Mouse (Mus musculus) forebrain, embryonic 16.5 days (tissue): ENCODE results near the gene Zbtb8b. TPM values are rescaled to one million over a fixed set of nuclear protein-coding genes. Genes with fewer than 3 reads are reported as not detected.
"Not testable (repeated sequence)": the region's sequence is repeated elsewhere in the genome, so short reads cannot be mapped to it uniquely, and the experiment has no call there.

Experiments used
- ATAC-seq: fragments of 200-750 bp; cut with Nextera tagmentation; 2 replicates; pipeline ENCODE4 v1.8.0; 2017; ENCODE audit warnings: mild to moderate bottlenecking, moderate library complexity
- H3K27ac ChIP-seq: fragments of 300-500 bp; sonication (generic); 2 replicates; pipeline ENCODE4 v1.5.1; 2014; ENCODE audit warnings: low read length, control low read depth
- H3K27me3 ChIP-seq: fragments of 300-500 bp; sonication (generic); replicated peaks from 2 replicates; pipeline ENCODE4 v1.6.1; 2014; ENCODE audit warnings: low read length; ENCODE audit not compliant: control insufficient read depth, insufficient read depth
- H3K36me3 ChIP-seq: fragments of 300-500 bp; sonication (generic); 2 replicates; pipeline ENCODE4 v1.6.1; 2014; ENCODE audit not compliant: control insufficient read depth, insufficient read depth
- H3K4me1 ChIP-seq: fragments of 300-500 bp; sonication (generic); replicated peaks from 2 replicates; pipeline ENCODE4 v1.6.1; 2014; ENCODE audit warnings: low read length; ENCODE audit not compliant: control insufficient read depth, insufficient read depth
- H3K4me2 ChIP-seq: fragments of 300-500 bp; sonication (generic); 2 replicates; pipeline ENCODE4 v1.6.1; 2014; ENCODE audit warnings: mild to moderate bottlenecking, low read length, control low read depth
- H3K4me3 ChIP-seq: fragments of 300-500 bp; sonication (generic); replicated peaks from 2 replicates; pipeline ENCODE4 v1.5.1; 2014; ENCODE audit warnings: mild to moderate bottlenecking, low read length, control low read depth
- H3K9ac ChIP-seq: fragments of 300-500 bp; sonication (generic); replicated peaks from 2 replicates; pipeline ENCODE4 v1.6.1; 2014; ENCODE audit warnings: low read depth, low read length, control low read depth
- H3K9me3 ChIP-seq: fragments of 300-500 bp; sonication (generic); 2 replicates; pipeline ENCODE4 v1.6.1; 2016; ENCODE audit warnings: low read length; ENCODE audit not compliant: control insufficient read depth
- WGBS: fragments of 180-500 bp; shearing (Covaris S2); extraction: QIAGEN DNeasy Blood & Tissue Kit; methylation state at CpG from one replicate; pipeline ENCODE4 v1.1.7; 2014; 5-methylcytosine and 5-hydroxymethylcytosine counted together
- polyA plus RNA-seq: library from polyadenylated mRNA; unstranded; fragments of >200 nt; fragmentation: Nextera tagmentation; extraction: Ambion mirVana; gene quantifications from 2 replicates; pipeline ENCODE4 v1.2.1, GENCODE M21; 2015

The Zbtb8b gene
- polyA plus RNA-seq, 1 experiment from 2014 or later, result 9.9 TPM

DNA sequence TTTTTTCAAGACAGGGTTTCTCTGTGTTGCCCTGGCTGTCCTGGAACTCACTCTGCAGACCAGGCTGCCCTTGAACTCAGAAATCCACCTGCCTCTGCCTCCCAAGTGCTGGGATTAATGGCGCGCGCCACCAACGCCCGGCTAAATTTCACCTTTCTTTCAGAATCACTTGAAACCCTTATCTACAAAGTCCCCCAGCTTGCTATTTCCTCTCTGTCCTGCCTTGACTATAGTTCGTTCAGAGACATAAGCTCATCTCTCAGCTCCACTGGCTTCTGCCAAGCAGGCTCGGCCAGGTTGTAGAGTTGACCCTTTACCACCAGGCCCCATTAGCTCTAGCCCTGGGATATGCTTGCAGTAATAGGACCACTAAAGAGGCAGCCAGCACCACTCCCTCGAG, 6.7 kb upstream of the Zbtb8b start:
- Histone ChIP-seq H3K4me3 (no peak overlapping the region), H3K4me1 (no peaks in the 10 kb centered on the region), H3K27ac (no peak overlapping the region), H3K9ac (no peak overlapping the region), H3K36me3 (no peaks in the 10 kb centered on the region), H3K27me3 (peaks cover under 1% of the 10 kb centered on the region), H3K4me2 (no peak overlapping the region), H3K9me3 (no peaks in the 10 kb centered on the region)
- 87% methylated on average over 8 of the region's 8 CpGs for WGBS
- no peak for ATAC-seq

DNA sequence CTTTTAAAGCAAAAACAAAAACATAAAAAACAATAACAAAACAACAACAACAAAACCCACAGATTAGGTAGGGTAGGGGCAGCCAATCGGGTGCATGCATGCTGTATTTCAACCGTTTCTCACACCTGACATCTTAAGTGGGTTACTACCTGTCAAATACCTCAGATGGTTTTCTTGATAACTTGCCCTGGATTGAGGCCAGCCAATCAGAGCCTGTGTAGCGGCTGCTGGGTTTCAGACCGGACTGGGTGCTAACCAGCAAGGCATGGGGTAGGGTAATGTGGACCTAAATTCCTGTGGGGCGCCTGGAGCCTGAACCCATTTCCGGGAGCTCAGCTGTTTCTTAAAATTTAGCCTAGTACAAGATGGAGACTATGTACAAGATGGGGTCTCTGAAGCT, 492 bp upstream of the Zbtb8b start:
- Histone ChIP-seq H3K9me3 (no peaks in the 10 kb centered on the region), H3K4me3 (peak overlapping the region; percentile 46), H3K4me1 (peaks cover 5% of the 10 kb centered on the region; the same call in 1 of the 2 replicates), H3K27ac (no peak overlapping the region), H3K4me2 (peak overlapping the region; percentile 47), H3K36me3 (no peaks in the 10 kb centered on the region), H3K27me3 (peaks cover 14% of the 10 kb centered on the region), H3K9ac (no peak overlapping the region)
- ATAC-seq, result no peak
- WGBS, result 24% methylated on average over 6 of the region's 6 CpGs

DNA sequence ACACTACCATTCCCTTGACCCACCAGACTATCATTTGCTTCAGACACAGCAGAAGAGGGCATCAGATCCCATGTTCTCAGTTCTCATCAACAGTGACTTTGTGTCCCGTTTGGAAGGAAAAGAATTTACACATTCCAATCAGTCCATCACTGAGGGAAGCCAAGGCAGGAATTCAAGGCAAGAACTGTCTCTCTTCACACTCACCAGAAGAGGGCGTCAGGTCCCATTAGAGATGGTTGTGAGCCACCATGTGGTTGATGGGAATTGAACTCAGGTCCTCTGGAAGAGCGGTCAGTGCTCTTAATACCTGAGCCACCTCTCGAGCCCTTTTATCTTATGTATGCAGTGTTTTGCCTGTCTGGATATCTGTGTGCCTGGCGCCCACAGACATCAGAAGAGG, 22.3 kb downstream of the Zbtb8b start:
- Histone ChIP-seq H3K27ac (no peak overlapping the region), H3K4me1 (no peaks in the 10 kb centered on the region), H3K36me3 (no peaks in the 10 kb centered on the region), H3K9me3 (no peaks in the 10 kb centered on the region; the same call in 1 of the 2 replicates), H3K4me3 (no peak overlapping the region), H3K4me2 (no peak overlapping the region), H3K27me3 (no peaks in the 10 kb centered on the region), H3K9ac (no peak overlapping the region)
- WGBS, result 84% methylated on average over 5 of the region's 5 CpGs
- ATAC-seq, result no peak

DNA sequence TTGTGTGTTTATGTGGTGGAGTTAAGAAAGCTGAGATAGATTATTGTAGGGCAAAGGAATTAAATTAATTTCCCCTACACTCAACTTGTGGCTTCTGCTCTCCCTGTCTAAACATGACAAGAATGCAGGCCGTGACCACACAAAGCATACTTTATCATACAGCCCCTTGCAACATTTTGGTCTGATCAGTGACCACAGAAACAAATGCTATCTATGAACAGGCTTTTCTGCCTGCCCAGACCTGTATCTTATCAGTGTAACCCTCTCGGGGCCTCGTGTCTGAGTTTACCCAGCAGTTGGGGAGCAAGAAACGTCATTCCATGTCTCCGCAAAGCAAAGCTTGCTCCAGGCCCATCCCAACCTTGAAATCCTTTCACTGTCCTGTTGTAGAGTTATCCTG, 24.2 kb downstream of the Zbtb8b start:
- Histone ChIP-seq H3K4me3 (no peak overlapping the region), H3K4me2 (no peak overlapping the region), H3K27ac (no peak overlapping the region), H3K9me3 (no peaks in the 10 kb centered on the region; the same call in 1 of the 2 replicates), H3K9ac (no peak overlapping the region), H3K36me3 (no peaks in the 10 kb centered on the region), H3K27me3 (no peaks in the 10 kb centered on the region), H3K4me1 (no peaks in the 10 kb centered on the region)
- ATAC-seq, result no peak
- WGBS, result 86% methylated on average over 5 of the region's 5 CpGs

DNA sequence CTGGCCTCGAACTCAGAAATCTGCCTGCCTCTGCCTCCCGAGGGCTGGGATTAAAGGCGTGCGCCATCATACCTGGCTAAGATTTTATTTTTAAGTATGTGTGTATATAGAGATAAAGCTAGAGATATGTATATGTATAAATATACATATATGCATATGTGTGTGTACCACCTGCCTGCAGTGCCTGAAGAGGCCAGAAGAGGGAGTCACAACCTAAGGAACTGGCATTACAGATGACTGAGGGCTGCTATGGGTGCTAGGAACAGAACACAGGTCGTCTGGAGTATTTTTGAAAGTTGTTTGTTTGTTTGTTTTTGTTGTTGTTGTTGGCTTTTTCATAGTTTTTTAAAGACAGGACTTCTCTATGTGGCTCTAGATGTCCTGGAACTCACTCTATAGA, 24.8 kb downstream of the Zbtb8b start:
- no peak overlapping the region for H3K4me2 ChIP-seq
- H3K9ac ChIP-seq, result no peak overlapping the region
- no peak overlapping the region for H3K27ac ChIP-seq
- no peaks in the 10 kb centered on the region for H3K4me1 ChIP-seq
- H3K36me3 ChIP-seq, result no peaks in the 10 kb centered on the region
- no peaks in the 10 kb centered on the region; the same call in 1 of the 2 replicates for H3K9me3 ChIP-seq
- 93% methylated on average over 5 of the region's 5 CpGs for WGBS
- ATAC-seq, result no peak
- no peak overlapping the region for H3K4me3 ChIP-seq
- H3K27me3 ChIP-seq, result no peaks in the 10 kb centered on the region

DNA sequence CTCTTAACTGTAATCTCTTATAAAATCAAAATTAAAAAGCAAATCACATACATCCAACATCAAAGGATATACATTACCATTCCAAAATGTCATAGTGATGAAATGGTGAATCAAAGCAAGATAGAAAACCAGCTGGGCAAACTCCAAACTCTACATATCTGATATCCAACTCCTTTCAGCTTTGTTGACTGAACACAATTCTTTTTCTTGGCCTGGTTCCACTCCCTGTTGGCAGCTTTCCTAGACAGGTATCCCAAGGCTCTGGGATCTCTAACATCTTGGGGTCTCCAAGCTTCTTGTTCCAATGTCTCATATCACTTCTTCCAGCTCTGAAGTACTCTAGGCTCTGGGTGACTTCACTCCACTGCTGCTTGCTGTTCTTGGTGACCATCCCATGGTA, 29.7 kb downstream of the Zbtb8b start:
- Histone ChIP-seq H3K4me3 (no peak overlapping the region), H3K9me3 (no peaks in the 10 kb centered on the region; the same call in 1 of the 2 replicates), H3K27me3 (no peaks in the 10 kb centered on the region), H3K4me1 (0 out of 2 replicates have a peak, but pooled peaks cover 5% of the 10 kb centered on the region), H3K4me2 (no peak overlapping the region), H3K27ac (no peak overlapping the region), H3K9ac (no peak overlapping the region), H3K36me3 (no peaks in the 10 kb centered on the region)
- no peak for ATAC-seq

DNA sequence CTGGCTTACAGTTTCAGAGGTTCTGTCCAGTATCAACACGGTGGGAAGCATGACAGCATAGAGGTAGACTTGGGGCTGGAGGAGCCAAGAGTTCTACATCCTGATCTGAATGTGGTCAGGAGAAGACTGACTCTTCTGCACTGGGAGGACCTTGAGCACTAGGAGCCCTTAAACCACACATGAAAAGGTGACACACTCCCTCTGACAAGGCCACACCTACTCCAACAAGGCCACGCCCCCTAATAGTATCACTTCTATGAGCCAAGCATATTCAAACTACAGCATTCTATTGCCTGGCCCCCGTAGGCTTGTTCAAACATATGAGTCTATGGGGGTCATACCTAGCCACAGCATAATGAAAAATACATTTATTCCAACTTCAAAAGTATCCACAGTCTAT, 30.1 kb downstream of the Zbtb8b start:
- not testable (repeated sequence) for H3K9me3 ChIP-seq, H3K4me2 ChIP-seq, H3K9ac ChIP-seq, H3K27ac ChIP-seq, H3K36me3 ChIP-seq, H3K27me3 ChIP-seq, ATAC-seq, H3K4me3 ChIP-seq, H3K4me1 ChIP-seq
- 89% methylated on average over 3 of the region's 3 CpGs for WGBS

DNA sequence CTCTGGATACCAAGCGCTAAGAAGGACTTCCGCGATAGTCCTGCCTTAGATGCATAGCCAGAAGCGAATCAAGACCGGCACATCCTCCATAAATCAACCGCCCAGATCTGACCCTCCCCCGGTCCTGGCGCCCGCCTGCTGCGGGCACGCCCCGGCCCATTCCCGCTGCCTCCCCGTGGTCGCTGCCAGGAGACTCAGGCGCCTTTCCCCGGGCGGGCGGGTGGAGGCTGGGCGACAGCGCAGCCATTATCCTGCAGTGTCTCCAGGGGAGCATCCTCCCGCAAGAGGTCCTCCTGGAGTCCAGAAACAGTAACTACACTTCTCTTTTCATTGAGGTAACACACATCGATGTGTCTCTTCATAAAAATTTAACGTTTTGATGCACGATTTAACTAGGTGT, 34.2 kb downstream of the Zbtb8b start:
- peak; percentile 49; the same call in 1 of the 2 replicates for ATAC-seq
- no peaks in the 10 kb centered on the region for H3K9me3 ChIP-seq
- H3K27me3 ChIP-seq, result no peaks in the 10 kb centered on the region
- H3K27ac ChIP-seq, result no peak overlapping the region
- peak overlapping the region; percentile 58 for H3K9ac ChIP-seq
- peak overlapping the region; percentile 48 for H3K4me3 ChIP-seq
- H3K36me3 ChIP-seq, result no peaks in the 10 kb centered on the region
- 4% methylated on average over 25 of the region's 25 CpGs for WGBS
- peak overlapping the region; percentile 61 for H3K4me2 ChIP-seq
- H3K4me1 ChIP-seq, result 0 out of 2 replicates have a peak, but pooled peaks cover 5% of the 10 kb centered on the region

DNA sequence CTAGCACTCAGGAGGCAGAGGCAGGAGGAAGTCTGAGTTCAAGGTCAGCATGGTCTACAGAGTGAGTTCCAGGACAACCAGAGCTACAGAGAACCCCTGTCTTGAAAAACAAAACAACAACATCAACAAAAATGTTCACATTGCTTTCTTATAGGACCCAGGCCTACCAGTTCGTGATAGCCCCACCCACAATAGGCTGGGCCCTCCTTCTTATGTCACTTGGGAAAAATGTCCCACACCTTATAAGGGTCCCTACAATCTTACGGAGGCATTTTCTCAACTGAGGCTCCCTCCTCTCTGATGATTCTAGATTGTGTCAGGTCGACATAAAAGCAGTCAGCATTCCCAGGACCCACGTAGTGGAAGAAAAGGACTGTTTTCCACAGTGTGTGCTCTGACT, 40.8 kb downstream of the Zbtb8b start:
- Histone ChIP-seq H3K4me3 (no peak overlapping the region), H3K36me3 (no peaks in the 10 kb centered on the region), H3K27ac (no peak overlapping the region), H3K4me2 (no peak overlapping the region), H3K9ac (no peak overlapping the region), H3K27me3 (no peaks in the 10 kb centered on the region), H3K4me1 (no peaks in the 10 kb centered on the region), H3K9me3 (no peaks in the 10 kb centered on the region)
- no peak for ATAC-seq
- 79% methylated on average over 4 of the region's 4 CpGs for WGBS

DNA sequence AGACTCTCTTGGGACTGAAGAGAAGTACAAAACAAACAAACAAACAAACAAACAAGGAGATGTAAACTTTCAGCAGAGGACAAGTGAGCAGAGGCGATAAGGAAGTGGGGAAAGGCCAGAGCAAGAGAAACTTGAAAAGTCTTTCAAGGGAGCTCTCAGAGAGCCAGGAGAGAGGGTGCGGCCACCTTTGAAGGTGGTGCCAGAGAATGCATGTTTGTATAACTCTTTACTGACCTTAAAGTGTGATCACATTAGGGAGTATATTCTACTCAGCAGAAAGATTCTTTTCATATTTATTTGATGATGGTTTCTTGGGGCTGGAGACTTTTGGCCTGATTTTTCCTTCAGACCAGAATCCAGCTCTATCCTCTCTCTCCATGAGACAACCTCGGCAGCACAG, 43.7 kb downstream of the Zbtb8b start:
- ATAC-seq, result no peak
- no peak overlapping the region for H3K27ac ChIP-seq
- H3K4me1 ChIP-seq, result no peaks in the 10 kb centered on the region
- H3K36me3 ChIP-seq, result no peaks in the 10 kb centered on the region
- WGBS, result 89% methylated on average over 3 of the region's 3 CpGs
- no peak overlapping the region for H3K4me3 ChIP-seq
- H3K9me3 ChIP-seq, result no peaks in the 10 kb centered on the region
- no peak overlapping the region for H3K4me2 ChIP-seq
- no peak overlapping the region for H3K9ac ChIP-seq
- H3K27me3 ChIP-seq, result no peaks in the 10 kb centered on the region
